Mouse (Mus musculus) bone marrow, adult 2 months (tissue): Measurements from ENCODE around the gene Ccnj. TPM values are rescaled to one million over a fixed set of nuclear protein-coding genes. Genes with fewer than 3 reads are reported as not detected.
A peak's percentile ranks its signal among the peaks of the same experiment; 100 is the strongest.

Experiments
- H3K27ac ChIP-seq: fragments of 200-500 bp; 2 replicates; pipeline ENCODE4 v1.5.1; 2012; ENCODE audit warnings: low read depth, mild to moderate bottlenecking, control low read depth, inconsistent platforms, low read length; ENCODE audit not compliant: control insufficient read depth, poor library complexity, insufficient read depth
- H3K4me1 ChIP-seq: fragments of 200-500 bp; 2 replicates; pipeline ENCODE4 v1.6.1; 2011; ENCODE audit warnings: low read length; ENCODE audit not compliant: control insufficient read depth, insufficient read depth
- H3K4me3 ChIP-seq: fragments of 200-500 bp; replicated peaks from 2 replicates; pipeline ENCODE3; 2011; ENCODE audit warnings: mild to moderate bottlenecking, low read depth, low read length, control low read depth; ENCODE audit not compliant: control insufficient read depth
- CTCF ChIP-seq: fragments of 200-500 bp; IDR thresholded peaks from 2 replicates; pipeline ENCODE4 v1.5.1; 2011; ENCODE audit warnings: low read length, control low read depth; ENCODE audit not compliant: control insufficient read depth, insufficient read depth
- POLR2A ChIP-seq: fragments of 200-500 bp; IDR thresholded peaks from 2 replicates; pipeline ENCODE4 v1.6.1; 2011; ENCODE audit warnings: low read depth, mild to moderate bottlenecking, control low read depth, low read length, borderline replicate concordance; ENCODE audit not compliant: control insufficient read depth
- WGBS: fragments of 180-500 bp; shearing (Covaris S2); methylation state at CpG from one replicate; pipeline ENCODE4 v1.1.7; 2018; 5-methylcytosine and 5-hydroxymethylcytosine counted together
- polyA plus RNA-seq: library from polyadenylated mRNA; stranded (reverse); fragments of >200 nt; gene quantifications from 2 replicates; pipeline ENCODE4 v1.2.4, GENCODE M21; 2011; ENCODE audit warnings: low replicate concordance; ENCODE audit not compliant: missing spikeins, insufficient read depth, insufficient read length

Gene Ccnj
- polyA plus RNA-seq, 1 experiment, result 8.6 TPM

DNA sequence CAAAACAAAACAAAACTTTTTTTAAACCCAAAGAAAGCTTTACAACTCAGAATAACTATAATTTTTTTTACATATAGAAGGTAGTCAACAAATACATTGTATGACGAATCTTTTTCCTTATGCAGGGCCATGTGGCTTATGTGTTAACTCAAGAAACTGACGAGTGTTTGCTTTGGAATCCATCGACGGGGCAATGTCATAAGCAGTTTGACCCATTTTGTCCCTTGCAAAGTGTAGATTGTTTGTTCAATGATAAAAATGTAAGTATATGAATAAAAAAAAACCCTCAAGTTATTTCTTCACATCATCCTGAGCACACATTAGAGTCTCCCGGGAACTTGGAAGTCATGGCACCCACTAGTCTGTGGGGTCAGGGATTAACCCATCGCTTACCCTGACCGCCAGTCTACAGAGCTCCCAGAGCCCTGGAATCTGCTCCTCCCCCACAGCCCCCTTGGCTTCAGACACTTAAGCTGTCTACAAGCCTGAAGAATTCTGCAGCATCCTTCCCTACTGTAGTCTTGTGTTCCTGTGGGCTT, 15.4 kb upstream of the Ccnj start:
- no peak overlapping the region for H3K4me3 ChIP-seq
- WGBS, result 89% methylated on average over 7 of the region's 7 CpGs
- H3K4me1 ChIP-seq, result peaks cover 6% of the 10 kb centered on the region
- H3K27ac ChIP-seq, result no peak overlapping the region
- TF ChIP-seq CTCF (no peak), POLR2A (no peak)

DNA sequence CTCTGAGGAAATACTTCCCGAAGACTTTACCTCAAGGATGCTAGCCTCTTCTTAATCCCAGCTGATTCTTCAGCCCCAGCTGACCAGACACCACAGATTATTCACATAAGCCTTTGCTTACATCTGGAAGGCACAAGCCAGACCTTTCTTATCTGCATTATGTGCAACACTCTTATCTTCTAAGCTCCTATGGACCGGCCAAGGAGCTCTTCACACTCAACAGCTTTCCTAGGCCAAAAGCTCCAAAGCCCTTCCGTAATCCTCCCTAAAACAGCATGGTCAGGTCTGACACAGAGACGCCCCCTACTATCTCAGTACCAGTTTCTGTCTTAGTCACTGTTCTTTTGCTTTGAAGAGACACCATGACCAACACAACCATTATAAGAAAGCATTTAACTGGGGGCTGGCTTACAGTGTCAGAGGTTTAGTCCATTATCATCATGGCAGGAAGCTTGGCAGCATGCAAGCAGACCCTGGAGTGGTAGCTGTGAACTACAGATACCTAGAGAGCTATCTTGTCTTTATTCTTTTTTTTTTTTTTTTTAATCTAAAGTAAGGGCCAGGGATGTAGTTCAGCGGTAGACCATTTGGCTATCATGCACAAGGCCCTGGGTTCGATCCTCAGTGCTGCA, 13.1 kb upstream of the Ccnj start:
- 60% methylated on average over 6 of the region's 6 CpGs for WGBS
- H3K4me1 ChIP-seq, result peaks cover 4% of the 10 kb centered on the region
- no peak for TF ChIP-seq POLR2A
- no peak overlapping the region for H3K4me3 ChIP-seq
- peak overlapping the region; percentile 40; the same call in 1 of the 2 replicates for H3K27ac ChIP-seq

- TF ChIP-seq POLR2A (peak; percentile 58; the same call in 1 of the 2 replicates), CTCF (peak; percentile 44)
- peaks cover 4% of the 10 kb centered on the region for H3K4me1 ChIP-seq
- H3K27ac ChIP-seq, result no peak overlapping the region; the same call in 1 of the 2 replicates
- H3K4me3 ChIP-seq, result no peak overlapping the region
- WGBS, result 0% methylated on average over 7 of the region's 7 CpGs
Measured at GRCm38 (mm10) chr19:40818764-40819163, 12.3 kb upstream of the Ccnj start.

DNA sequence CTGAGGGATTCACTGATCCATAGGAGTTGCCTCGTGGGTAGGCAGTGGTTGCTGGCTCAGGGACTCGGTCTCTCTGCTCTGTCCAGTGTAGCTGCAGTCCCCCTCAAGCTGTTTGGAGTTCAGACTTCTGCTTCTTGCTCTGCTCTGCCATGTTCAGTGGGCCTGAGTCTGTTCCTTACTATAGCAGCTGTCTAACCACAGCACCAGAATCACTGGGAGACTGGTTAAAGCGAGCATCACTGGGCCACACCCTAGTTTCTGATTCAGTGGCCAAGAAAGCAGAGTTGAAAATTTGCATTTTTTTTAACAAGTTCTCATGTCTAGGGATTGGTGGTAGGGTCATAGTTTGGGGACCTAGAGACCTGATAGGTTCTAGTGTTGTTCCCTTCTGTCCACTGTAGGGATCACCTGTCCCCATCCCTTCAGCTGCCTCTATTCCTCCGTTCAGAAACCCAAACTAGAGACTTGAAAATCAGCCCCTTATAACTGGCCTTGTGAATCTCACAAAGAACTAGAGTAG, 9.7 kb upstream of the Ccnj start:
- WGBS, result 46% methylated on average over 4 of the region's 4 CpGs
- peak overlapping the region; percentile 60 for H3K4me3 ChIP-seq
- peaks cover 2% of the 10 kb centered on the region; the same call in 1 of the 2 replicates for H3K4me1 ChIP-seq
- peak overlapping the region; percentile 84 for H3K27ac ChIP-seq
- TF ChIP-seq POLR2A (no peak), CTCF (no peak)

DNA sequence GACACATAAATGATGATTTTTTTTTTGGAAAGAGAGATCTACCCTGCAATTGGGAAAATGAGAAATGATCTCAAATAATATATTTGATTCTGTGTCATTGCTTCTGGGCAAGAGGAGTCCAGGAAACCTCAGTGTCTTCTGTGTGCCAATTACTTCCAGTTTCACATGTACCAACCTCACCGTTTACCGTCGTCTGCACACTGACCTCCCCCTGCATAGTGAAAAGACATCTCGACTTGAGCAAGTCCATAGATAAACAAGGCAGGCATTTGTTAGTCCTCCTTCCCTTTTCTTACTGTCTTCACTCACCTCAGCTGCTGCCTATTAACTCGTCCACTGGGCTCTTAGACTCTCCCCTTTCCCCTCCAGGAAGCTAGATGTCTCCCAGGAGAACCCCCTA, 5.4 kb upstream of the Ccnj start:
- no peaks in the 10 kb centered on the region; the same call in 1 of the 2 replicates for H3K4me1 ChIP-seq
- WGBS, result 7% methylated on average over 5 of the region's 5 CpGs

GRCm38 (mm10) chr19:40826735-40827134, 4.3 kb upstream of the Ccnj start:
- no peak for TF ChIP-seq POLR2A
- TF ChIP-seq CTCF, result no peak
- H3K4me1 ChIP-seq, result no peaks in the 10 kb centered on the region; the same call in 1 of the 2 replicates

More for the DNA sequence above, 5.4 kb upstream of the Ccnj start:
- TF ChIP-seq CTCF, result no peak
- no peak for TF ChIP-seq POLR2A
- no peak overlapping the region for H3K4me3 ChIP-seq
- no peak overlapping the region for H3K27ac ChIP-seq

GRCm38 (mm10) chr19:40830198-40830597, 881 bp upstream of the Ccnj start:
- WGBS, result 44% methylated on average over 7 of the region's 7 CpGs
- TF ChIP-seq POLR2A (no peak), CTCF (no peak)
- no peak overlapping the region for H3K27ac ChIP-seq
- no peaks in the 10 kb centered on the region; the same call in 1 of the 2 replicates for H3K4me1 ChIP-seq
- H3K4me3 ChIP-seq, result peak overlapping the region; percentile 76

More at GRCm38 (mm10) chr19:40826735-40827134, 4.3 kb upstream of the Ccnj start:
- H3K27ac ChIP-seq, result no peak overlapping the region
- no peak overlapping the region for H3K4me3 ChIP-seq
- WGBS, result 30% methylated on average over 7 of the region's 7 CpGs

GRCm38 (mm10) chr19:40831416-40832201, 530 bp downstream of the Ccnj start:
- H3K4me1 ChIP-seq, result no peaks in the 10 kb centered on the region; the same call in none of the 2 replicates
- H3K27ac ChIP-seq, result peak overlapping the region; percentile 94
- peak overlapping the region; percentile 76 for H3K4me3 ChIP-seq
- under 1% methylated on average over 75 of the region's 76 CpGs for WGBS
- TF ChIP-seq CTCF (no peak), POLR2A (no peak)
